Mouse (Mus musculus): ENCODE data around the gene Nob1. TPM values are rescaled to one million over a fixed set of nuclear protein-coding genes. Genes with fewer than 3 reads are reported as not detected.
A peak's percentile ranks its signal among the peaks of the same experiment; 100 is the strongest.

The Nob1 gene
- polyA plus RNA-seq, 1 experiment from 2014 or later, result 84.8 TPM

- peak overlapping the region; percentile 71 for H3K4me2 ChIP-seq
- no peaks in the 10 kb centered on the region for H3K36me3 ChIP-seq
- no peaks in the 10 kb centered on the region for H3K9me3 ChIP-seq
- no peak for ATAC-seq (ENCODE audit: insufficient number of reproducible peaks, low FRiP score, low TSS enrichment, low read depth)
- H3K27me3 ChIP-seq, result no peaks in the 10 kb centered on the region
- no peak overlapping the region for H3K9ac ChIP-seq
- peak overlapping the region; percentile 92 for H3K27ac ChIP-seq
- peaks cover 12% of the 10 kb centered on the region for H3K4me1 ChIP-seq
- 29% methylated on average over 11 of the region's 11 CpGs for WGBS
- H3K4me3 ChIP-seq, result peak overlapping the region; percentile 90
Measured at GRCm38 (mm10) chr8:107435421-107435961, 10.6 kb upstream of the Nob1 start.

DNA sequence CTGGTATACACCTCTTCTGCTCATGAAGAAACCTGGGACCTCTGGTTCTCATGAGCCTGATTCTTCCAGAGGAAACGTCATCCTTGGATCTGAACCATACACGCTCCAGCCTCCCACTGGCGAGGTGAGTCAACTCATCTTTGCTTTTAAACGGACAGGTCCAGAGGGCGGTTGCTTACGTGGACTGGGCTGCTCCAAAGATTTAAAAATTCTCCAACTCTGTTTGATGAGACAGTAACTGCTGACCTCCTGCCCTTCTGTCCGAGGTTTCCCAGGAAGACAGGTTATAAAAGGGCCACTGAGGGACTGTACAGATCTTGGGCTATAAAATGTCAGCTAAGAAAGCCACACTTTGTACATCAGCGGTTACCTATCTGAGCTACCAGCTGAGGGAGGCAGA, 6.0 kb upstream of the Nob1 start:
- no peak for ATAC-seq (ENCODE audit: insufficient number of reproducible peaks, low FRiP score, low TSS enrichment, low read depth)
- Histone ChIP-seq H3K4me3 (no peak overlapping the region), H3K36me3 (no peaks in the 10 kb centered on the region), H3K4me1 (peaks cover 3% of the 10 kb centered on the region), H3K9ac (no peak overlapping the region), H3K27me3 (no peaks in the 10 kb centered on the region), H3K9me3 (no peaks in the 10 kb centered on the region), H3K4me2 (no peak overlapping the region), H3K27ac (no peak overlapping the region)
- 72% methylated on average over 8 of the region's 8 CpGs for WGBS

DNA sequence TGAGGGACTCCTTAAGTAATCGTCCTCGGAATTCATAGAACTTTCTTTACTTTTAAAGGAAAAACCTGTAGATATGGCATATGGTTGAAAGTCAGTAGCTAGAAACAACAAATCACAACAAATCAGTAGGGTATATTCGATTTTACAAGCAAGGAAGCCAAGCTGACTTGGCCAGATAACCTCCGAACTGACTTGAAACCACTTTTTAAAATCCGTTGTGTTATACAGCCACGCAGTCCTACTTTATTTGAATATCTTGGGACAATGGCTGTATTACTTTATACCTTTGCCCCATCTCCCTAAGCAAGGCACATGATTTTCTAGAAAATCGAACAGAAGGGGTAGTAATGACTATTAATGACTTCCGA, 363 bp upstream of the Nob1 start:
- H3K27ac ChIP-seq, result no peak overlapping the region
- peaks cover 26% of the 10 kb centered on the region for H3K36me3 ChIP-seq
- H3K4me1 ChIP-seq, result peaks cover 18% of the 10 kb centered on the region
- ATAC-seq (ENCODE audit: insufficient number of reproducible peaks, low FRiP score, low TSS enrichment, low read depth), result no peak
- H3K27me3 ChIP-seq, result no peaks in the 10 kb centered on the region
- WGBS, result 42% methylated on average over 8 of the region's 8 CpGs
- H3K4me3 ChIP-seq, result peak overlapping the region; percentile 88; the same call in 1 of the 2 replicates
- H3K9ac ChIP-seq, result no peak overlapping the region
- no peaks in the 10 kb centered on the region for H3K9me3 ChIP-seq
- peak overlapping the region; percentile 70; the same call in 1 of the 2 replicates for H3K4me2 ChIP-seq

- 33% methylated on average over 9 of the region's 9 CpGs for WGBS
Measured at GRCm38 (mm10) chr8:107424176-107424575, 675 bp downstream of the Nob1 start.

GRCm38 (mm10) chr8:107417001-107417400, 7.8 kb downstream of the Nob1 start:
- Histone ChIP-seq H3K9me3 (no peaks in the 10 kb centered on the region), H3K27ac (no peak overlapping the region), H3K4me2 (no peak overlapping the region), H3K4me1 (no peaks in the 10 kb centered on the region), H3K36me3 (peaks cover 98% of the 10 kb centered on the region), H3K9ac (no peak overlapping the region), H3K4me3 (no peak overlapping the region), H3K27me3 (no peaks in the 10 kb centered on the region)
- no peak for ATAC-seq (ENCODE audit: insufficient number of reproducible peaks, low FRiP score, low TSS enrichment, low read depth)
- WGBS, result 91% methylated on average over 12 of the region's 12 CpGs

More at GRCm38 (mm10) chr8:107424176-107424575, 675 bp downstream of the Nob1 start:
- Histone ChIP-seq H3K27me3 (no peaks in the 10 kb centered on the region), H3K4me2 (peak overlapping the region; percentile 70), H3K9me3 (no peaks in the 10 kb centered on the region), H3K4me3 (peak overlapping the region; percentile 88), H3K27ac (peak overlapping the region; percentile 74), H3K4me1 (peaks cover 18% of the 10 kb centered on the region), H3K9ac (peak overlapping the region; percentile 72), H3K36me3 (peaks cover 36% of the 10 kb centered on the region)
- ATAC-seq (ENCODE audit: insufficient number of reproducible peaks, low FRiP score, low TSS enrichment, low read depth), result no peak

GRCm38 (mm10) chr8:107413881-107414280, 11.0 kb downstream of the Nob1 start:
- WGBS, result 87% methylated on average over 10 of the region's 10 CpGs
- Histone ChIP-seq H3K4me2 (no peak overlapping the region), H3K9ac (no peak overlapping the region), H3K27me3 (no peaks in the 10 kb centered on the region), H3K9me3 (no peaks in the 10 kb centered on the region), H3K36me3 (peaks cover 96% of the 10 kb centered on the region), H3K4me3 (no peak overlapping the region), H3K4me1 (no peaks in the 10 kb centered on the region), H3K27ac (no peak overlapping the region)
- ATAC-seq (ENCODE audit: insufficient number of reproducible peaks, low FRiP score, low TSS enrichment, low read depth), result no peak

- H3K4me2 ChIP-seq, result no peak overlapping the region
Measured at GRCm38 (mm10) chr8:107412552-107412951, 12.3 kb downstream of the Nob1 start.

GRCm38 (mm10) chr8:107411391-107411790, 13.5 kb downstream of the Nob1 start:
- no peaks in the 10 kb centered on the region for H3K27me3 ChIP-seq
- peaks cover 75% of the 10 kb centered on the region for H3K36me3 ChIP-seq
- H3K4me3 ChIP-seq, result no peak overlapping the region
- no peak overlapping the region for H3K4me2 ChIP-seq
- H3K4me1 ChIP-seq, result no peaks in the 10 kb centered on the region
- H3K9me3 ChIP-seq, result no peaks in the 10 kb centered on the region
- H3K9ac ChIP-seq, result no peak overlapping the region
- no peak overlapping the region for H3K27ac ChIP-seq
- WGBS, result 66% methylated on average over 4 of the region's 4 CpGs
- ATAC-seq (ENCODE audit: insufficient number of reproducible peaks, low FRiP score, low TSS enrichment, low read depth), result no peak

More at GRCm38 (mm10) chr8:107412552-107412951, 12.3 kb downstream of the Nob1 start:
- peaks cover 85% of the 10 kb centered on the region for H3K36me3 ChIP-seq
- H3K9ac ChIP-seq, result no peak overlapping the region
- H3K4me3 ChIP-seq, result no peak overlapping the region
- no peak for ATAC-seq (ENCODE audit: insufficient number of reproducible peaks, low FRiP score, low TSS enrichment, low read depth)
- no peak overlapping the region for H3K27ac ChIP-seq
- 84% methylated on average over 8 of the region's 8 CpGs for WGBS
- H3K4me1 ChIP-seq, result no peaks in the 10 kb centered on the region
- H3K9me3 ChIP-seq, result no peaks in the 10 kb centered on the region
- H3K27me3 ChIP-seq, result no peaks in the 10 kb centered on the region

GRCm38 (mm10) chr8:107405935-107406334, 18.9 kb downstream of the Nob1 start:
- no peak overlapping the region for H3K27ac ChIP-seq
- no peaks in the 10 kb centered on the region for H3K9me3 ChIP-seq
- peaks cover 27% of the 10 kb centered on the region for H3K4me1 ChIP-seq
- WGBS, result 57% methylated on average over 3 of the region's 3 CpGs
- H3K36me3 ChIP-seq, result peaks cover 21% of the 10 kb centered on the region
- no peak overlapping the region for H3K9ac ChIP-seq
- no peaks in the 10 kb centered on the region for H3K27me3 ChIP-seq
- no peak overlapping the region for H3K4me3 ChIP-seq
- no peak overlapping the region for H3K4me2 ChIP-seq
- no peak for ATAC-seq (ENCODE audit: insufficient number of reproducible peaks, low FRiP score, low TSS enrichment, low read depth)

GRCm38 (mm10) chr8:107404057-107404456, 20.8 kb downstream of the Nob1 start:
- H3K4me3 ChIP-seq, result no peak overlapping the region
- H3K9ac ChIP-seq, result no peak overlapping the region
- ATAC-seq (ENCODE audit: insufficient number of reproducible peaks, low FRiP score, low TSS enrichment, low read depth), result no peak
- WGBS, result 74% methylated on average over 4 of the region's 4 CpGs
- H3K36me3 ChIP-seq, result peaks cover 3% of the 10 kb centered on the region
- peaks cover 33% of the 10 kb centered on the region for H3K4me1 ChIP-seq
- no peaks in the 10 kb centered on the region for H3K27me3 ChIP-seq
- H3K9me3 ChIP-seq, result no peaks in the 10 kb centered on the region
- no peak overlapping the region for H3K4me2 ChIP-seq
- H3K27ac ChIP-seq, result no peak overlapping the region

GRCm38 (mm10) chr8:107403038-107403781, 21.6 kb downstream of the Nob1 start, which contains the start of gene Nqo1:
Gene Nqo1 (minus strand): TSS chr8:107403206.
- peak; percentile 96 for ATAC-seq (ENCODE audit: insufficient number of reproducible peaks, low FRiP score, low TSS enrichment, low read depth)
- Histone ChIP-seq H3K9me3 (no peaks in the 10 kb centered on the region), H3K27ac (peak within 1 kb of the TSS; percentile 73), H3K4me1 (peaks cover 33% of the 10 kb centered on the region), H3K27me3 (no peaks in the 10 kb centered on the region), H3K4me2 (peak within 1 kb of the TSS; percentile 64), H3K36me3 (no peaks in the 10 kb centered on the region), H3K9ac (0 out of 2 replicates have a peak within 1 kb of the TSS, but pooled peaks have one; percentile 14), H3K4me3 (peak within 1 kb of the TSS; percentile 39)
- WGBS, result 9% methylated on average over 22 of the region's 22 CpGs

DNA sequence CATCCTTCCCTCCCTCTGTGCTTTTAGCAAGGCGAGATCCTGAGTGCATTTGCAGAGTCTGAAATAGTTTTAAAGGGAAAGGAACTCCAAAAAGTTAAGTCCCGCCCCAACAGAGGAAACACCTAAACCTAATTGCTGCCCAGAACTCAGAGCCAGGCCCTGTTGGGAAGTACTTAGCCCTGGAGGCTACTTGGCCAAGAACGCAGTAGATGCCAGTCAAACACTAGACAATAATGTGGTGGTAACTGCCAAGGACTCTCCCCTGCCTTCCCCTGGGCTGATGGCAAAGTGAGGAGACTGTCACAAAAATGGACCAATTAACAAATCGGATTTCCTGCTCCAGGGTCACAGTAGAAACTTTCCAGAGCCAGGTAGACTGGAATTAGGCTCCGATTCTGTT, 23.0 kb downstream of the Nob1 start:
- ATAC-seq (ENCODE audit: insufficient number of reproducible peaks, low FRiP score, low TSS enrichment, low read depth), result no peak

More for the DNA sequence above, 23.0 kb downstream of the Nob1 start:
- 61% methylated on average over 5 of the region's 5 CpGs for whole genome bisulfite sequencing
- no peak overlapping the region for H3K9ac ChIP-seq
- no peak overlapping the region for H3K4me2 ChIP-seq
- no peak overlapping the region; the same call in 1 of the 2 replicates for H3K4me3 ChIP-seq
- H3K9me3 ChIP-seq, result no peaks in the 10 kb centered on the region
- peaks cover 45% of the 10 kb centered on the region for H3K4me1 ChIP-seq
- H3K36me3 ChIP-seq, result no peaks in the 10 kb centered on the region
- H3K27ac ChIP-seq, result no peak overlapping the region
- H3K27me3 ChIP-seq, result no peaks in the 10 kb centered on the region

Measured in limb, embryonic 15.5 days (tissue).